Mouse (Mus musculus) macrophage (primary cell): ENCODE data around the gene Gsto2. TPM values are rescaled to one million over a fixed set of nuclear protein-coding genes. Genes with fewer than 3 reads are reported as not detected.
A peak's percentile ranks its signal among the peaks of the same experiment; 100 is the strongest.
"Not testable (repeated sequence)": the region's sequence is repeated elsewhere in the genome, so short reads cannot be mapped to it uniquely, and the experiment has no call there.

Experiments
- H3K27ac ChIP-seq: fragments of 350-480 bp; formaldehyde crosslinking; 2 replicates; pipeline ENCODE4 v1.9.0; 2021
- H3K36me3 ChIP-seq: fragments of 350-480 bp; formaldehyde crosslinking; 2 replicates; pipeline ENCODE4 v1.9.0; 2021; ENCODE audit errors: inconsistent target
- H3K4me3 ChIP-seq: fragments of 350-480 bp; formaldehyde crosslinking; 2 replicates; pipeline ENCODE4 v1.9.0; 2021; ENCODE audit errors: inconsistent target
- H3K79me2 ChIP-seq: fragments of 350-480 bp; formaldehyde crosslinking; 2 replicates; pipeline ENCODE4 v1.9.0; 2021; ENCODE audit errors: inconsistent target
- WGBS: methylation state at CpG from one replicate; pipeline ENCODE4 v1.1.7; 2026; ENCODE audit warnings: inconsistent platforms; ENCODE audit not compliant: missing documents; 5-methylcytosine and 5-hydroxymethylcytosine counted together
- polyA plus RNA-seq: library from polyadenylated mRNA; stranded (reverse); fragments of 250-400 nt; gene quantifications from 3 replicates; pipeline ENCODE4 v1.2.4, GENCODE M21; 2018; ENCODE audit warnings: inconsistent platforms
- total RNA-seq, 78 experiments: library from RNA; depleted of rRNA; stranded (reverse); fragments of 250-400 nt; gene quantifications; 1 replicate in 9 of 78; 2 replicates in 24 of 78; 3 replicates in 43 of 78; 4 replicates in 2 of 78; pipeline ENCODE4 v1.2.4; 2018; ENCODE audit warnings: inconsistent platforms in 56 of 78

Gsto2 gene
- 1 to 10 TPM in 17 of 26 experiments, under 1 TPM in 3, not detected in 6; 0.81 to 3.8 (median 2.5) TPM for total RNA-seq (2018; cell fraction: chromatin; rRNA removed)
- total RNA-seq (2018; cell fraction: cytosol; rRNA removed), result 1 to 10 TPM in 15 of 26 experiments, under 1 TPM in 11; 0.52 to 1.9 (median 1.1) TPM
- 1 to 10 TPM in 18 of 26 experiments, under 1 TPM in 5, not detected in 3; 0.52 to 3.9 (median 1.9) TPM for total RNA-seq (2018; cell fraction: nucleus; rRNA removed)
- polyA plus RNA-seq, result 0.10 to 1.4 TPM (median 1.3 TPM) in 3 replicates

DNA sequence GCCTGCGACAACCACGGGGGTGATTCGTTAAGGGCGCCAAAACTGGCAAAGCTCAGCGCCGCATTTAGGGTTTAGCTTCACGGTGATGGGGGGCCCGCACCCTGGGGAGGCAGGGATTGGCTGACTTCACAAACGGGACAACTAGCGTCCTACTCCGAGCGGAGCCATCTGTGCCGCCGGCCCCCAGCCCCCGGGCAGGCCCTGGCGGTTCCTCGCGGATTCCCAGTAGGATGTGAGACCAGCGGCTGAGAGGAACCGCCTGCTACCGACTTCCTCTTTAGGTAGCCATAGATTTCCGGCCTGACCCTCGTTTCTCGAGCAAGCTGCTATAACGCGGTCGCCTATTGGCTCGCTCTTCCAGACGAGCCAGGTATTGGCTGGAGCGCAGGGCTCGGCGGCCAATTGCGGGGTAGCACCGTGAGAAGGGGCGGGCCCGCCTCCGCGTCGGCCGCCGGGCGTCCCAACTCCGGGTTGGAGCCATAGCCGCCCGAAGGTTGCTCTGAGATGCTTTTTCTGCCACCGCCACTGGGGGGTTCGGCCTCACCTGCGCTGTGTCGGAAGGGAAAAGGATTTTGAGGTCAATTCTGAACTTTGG is at the start of gene Gsto2:
Gene Gsto2 (plus strand): TSS at position 182 of the 595 bp plus-strand sequence.
- WGBS, result 1% methylated on average over 49 of the region's 49 CpGs
- H3K27ac ChIP-seq, result peak within 1 kb of the TSS; percentile 27; the same call in 1 of the 2 replicates
- peak within 1 kb of the TSS; percentile 33 for H3K4me3 ChIP-seq
- no peaks in the 10 kb centered on the region for H3K79me2 ChIP-seq
- peaks cover 10% of the 10 kb centered on the region; the same call in 1 of the 2 replicates for H3K36me3 ChIP-seq

DNA sequence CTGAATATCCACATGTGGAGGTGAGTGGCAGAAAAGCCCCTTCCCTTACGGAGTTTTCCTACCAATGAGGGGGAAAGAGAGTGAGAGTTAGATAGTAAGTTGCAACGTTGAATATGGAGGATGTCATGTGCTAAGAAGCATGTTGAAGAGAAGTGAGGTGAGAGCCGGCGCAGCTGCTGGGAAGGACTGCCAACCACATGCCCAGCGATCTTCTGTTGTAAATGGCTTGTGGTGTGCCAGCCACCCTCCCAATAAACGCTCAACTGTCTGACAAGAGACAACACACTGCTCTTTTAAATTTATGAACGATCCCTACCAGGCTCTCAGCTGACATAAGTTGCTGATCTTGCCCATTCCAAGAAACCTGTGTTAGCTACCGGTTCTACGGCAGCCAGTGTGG is 47.6 kb upstream of the Gsto2 start:
- Histone ChIP-seq H3K36me3 (no peaks in the 10 kb centered on the region), H3K4me3 (no peak overlapping the region), H3K27ac (no peak overlapping the region), H3K79me2 (no peaks in the 10 kb centered on the region)
- WGBS, result 71% methylated on average over 9 of the region's 9 CpGs

DNA sequence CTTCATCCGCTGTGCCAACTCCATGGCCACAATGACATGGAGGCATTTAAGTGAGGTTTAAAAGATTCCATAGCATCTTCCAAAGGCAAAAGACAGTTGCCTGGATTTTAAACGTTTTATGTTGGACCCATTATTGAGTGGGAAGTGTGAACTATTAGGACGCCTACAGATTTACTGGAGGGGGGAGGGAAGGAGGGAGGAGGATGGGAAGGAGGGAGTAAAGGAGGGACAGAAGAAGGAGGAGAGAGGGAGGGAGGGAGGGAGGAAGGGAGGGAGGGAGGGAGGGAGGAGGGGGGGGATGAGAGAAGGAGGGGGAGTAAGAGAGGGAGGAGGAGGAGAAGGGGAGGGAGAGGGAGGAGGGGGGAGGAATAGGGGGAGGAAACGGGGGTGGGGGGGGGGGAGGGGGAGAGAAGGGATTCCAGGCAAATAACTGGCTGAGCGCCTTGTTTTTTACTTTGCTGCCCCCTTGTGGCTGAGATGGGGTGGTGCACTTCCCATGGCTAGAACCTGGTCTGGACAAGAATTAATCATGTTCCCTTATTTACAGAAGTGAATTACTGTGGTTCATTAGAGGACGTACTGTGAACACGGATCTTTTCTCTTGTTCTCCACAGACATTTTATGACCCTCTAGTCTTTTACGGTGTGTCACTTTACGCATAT is 44.4 kb upstream of the Gsto2 start:
- Histone ChIP-seq H3K79me2 (no peaks in the 10 kb centered on the region), H3K4me3 (no peak overlapping the region), H3K27ac (no peak overlapping the region), H3K36me3 (no peaks in the 10 kb centered on the region)
- 15% methylated on average over 8 of the region's 9 CpGs for WGBS

DNA sequence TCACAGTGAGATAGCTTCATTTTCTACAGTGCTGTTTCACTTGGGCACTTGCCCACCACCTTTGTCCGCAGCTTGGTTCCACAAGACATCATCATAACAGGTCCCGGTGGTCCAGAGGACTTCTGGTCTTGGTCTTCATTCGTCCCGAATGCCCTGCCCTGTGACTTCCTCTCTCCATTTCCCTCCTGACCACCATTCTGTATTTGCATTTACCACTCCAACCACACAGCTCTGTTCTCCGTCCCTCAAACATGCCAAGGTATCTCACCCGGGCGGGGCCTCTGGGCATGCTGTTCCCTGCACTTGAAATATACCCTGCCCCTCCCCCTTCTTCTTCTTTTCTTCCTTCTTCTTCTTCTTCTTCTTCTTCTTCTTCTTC is 43.9 kb upstream of the Gsto2 start:
- H3K27ac ChIP-seq, result no peak overlapping the region

DNA sequence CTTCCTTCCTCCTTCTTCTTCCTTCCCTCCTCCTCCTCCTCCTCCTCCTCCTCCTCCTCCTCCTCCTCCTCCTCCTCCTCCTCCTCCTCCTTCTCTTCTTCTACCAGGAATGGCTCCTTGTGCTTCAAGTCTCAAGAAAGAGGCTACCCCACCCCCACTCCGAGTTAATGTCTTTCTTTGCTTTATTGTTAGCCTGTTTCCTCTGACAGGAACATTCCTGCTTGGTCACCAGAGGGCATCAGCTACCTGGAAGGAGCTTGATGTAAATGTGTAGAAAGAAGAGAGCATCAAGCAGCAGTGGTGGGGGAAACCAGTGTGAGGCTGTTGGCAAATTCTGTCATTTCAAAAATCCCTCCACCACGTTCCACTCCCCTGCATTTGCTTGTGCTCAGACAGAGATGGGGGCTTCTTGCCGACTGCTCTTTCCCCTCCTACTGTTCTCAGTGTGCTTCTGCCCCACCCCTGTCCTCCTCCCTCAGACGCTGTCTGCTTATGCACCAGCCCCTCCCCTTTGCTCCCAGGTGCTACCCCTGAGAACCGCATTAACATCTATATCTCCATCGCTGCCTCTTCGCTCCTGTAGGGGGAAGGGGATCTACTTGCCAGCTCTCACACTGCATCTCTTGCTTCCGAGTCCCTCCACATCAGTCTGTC is 43.1 kb upstream of the Gsto2 start:
- Histone ChIP-seq H3K27ac (no peak overlapping the region), H3K4me3 (no peak overlapping the region), H3K79me2 (no peaks in the 10 kb centered on the region), H3K36me3 (no peaks in the 10 kb centered on the region)
- 31% methylated on average over 8 of the region's 8 CpGs for WGBS

More for the DNA sequence above, 43.9 kb upstream of the Gsto2 start:
- Histone ChIP-seq H3K4me3 (no peak overlapping the region), H3K79me2 (no peaks in the 10 kb centered on the region), H3K36me3 (no peaks in the 10 kb centered on the region)
- WGBS, result 12% methylated on average over 7 of the region's 7 CpGs

DNA sequence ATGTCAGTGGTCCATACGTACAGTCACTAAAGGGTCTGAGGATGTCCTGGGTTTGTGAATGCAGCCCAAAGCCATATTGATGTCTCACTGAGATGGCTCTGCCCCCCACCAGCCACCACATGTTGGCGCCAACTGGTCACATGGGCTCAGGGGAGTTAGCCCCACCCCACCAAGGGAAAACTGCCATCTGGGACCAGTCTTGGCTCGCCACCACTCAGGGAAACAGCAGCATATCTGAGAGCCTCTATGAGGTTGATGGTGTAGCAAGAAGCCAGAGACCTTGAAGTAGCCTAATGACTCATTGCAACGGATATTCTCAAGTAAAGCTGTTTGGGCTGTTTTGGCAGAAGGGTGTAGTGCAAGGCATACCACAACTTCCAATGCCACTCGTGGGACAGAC is 41.3 kb upstream of the Gsto2 start:
- H3K4me3 ChIP-seq, result no peak overlapping the region
- H3K36me3 ChIP-seq, result no peaks in the 10 kb centered on the region
- 84% methylated on average over 5 of the region's 5 CpGs for WGBS
- no peak overlapping the region for H3K27ac ChIP-seq
- no peaks in the 10 kb centered on the region for H3K79me2 ChIP-seq

DNA sequence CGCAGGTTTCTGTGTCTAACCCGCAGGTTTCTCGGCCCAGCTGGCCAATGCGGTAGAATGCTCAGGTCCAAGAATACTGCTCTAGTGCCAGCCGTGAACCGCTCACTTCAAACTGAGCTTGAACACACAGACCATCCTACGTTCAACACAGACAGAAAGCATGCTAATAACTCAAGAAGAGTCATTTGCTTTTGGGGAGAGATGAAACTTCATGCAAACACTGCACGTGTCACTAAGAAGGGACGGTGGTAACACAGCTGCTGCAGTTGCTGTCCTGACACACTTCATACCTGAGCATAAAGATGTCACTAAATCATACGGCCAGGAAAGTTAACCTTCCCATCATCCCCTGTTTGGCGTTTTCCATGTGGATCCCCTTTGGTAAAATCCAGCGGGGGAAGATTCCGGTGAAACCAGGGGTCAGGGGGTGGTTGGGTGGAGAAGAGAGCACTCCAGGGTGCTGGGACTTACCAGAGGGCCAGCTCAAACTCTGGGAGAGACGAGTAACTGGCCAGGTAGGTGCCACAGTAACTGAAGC is 35.4 kb upstream of the Gsto2 start:
- no peaks in the 10 kb centered on the region for H3K36me3 ChIP-seq
- no peak overlapping the region for H3K27ac ChIP-seq
- WGBS, result 95% methylated on average over 13 of the region's 14 CpGs
- no peaks in the 10 kb centered on the region for H3K79me2 ChIP-seq
- no peak overlapping the region for H3K4me3 ChIP-seq

DNA sequence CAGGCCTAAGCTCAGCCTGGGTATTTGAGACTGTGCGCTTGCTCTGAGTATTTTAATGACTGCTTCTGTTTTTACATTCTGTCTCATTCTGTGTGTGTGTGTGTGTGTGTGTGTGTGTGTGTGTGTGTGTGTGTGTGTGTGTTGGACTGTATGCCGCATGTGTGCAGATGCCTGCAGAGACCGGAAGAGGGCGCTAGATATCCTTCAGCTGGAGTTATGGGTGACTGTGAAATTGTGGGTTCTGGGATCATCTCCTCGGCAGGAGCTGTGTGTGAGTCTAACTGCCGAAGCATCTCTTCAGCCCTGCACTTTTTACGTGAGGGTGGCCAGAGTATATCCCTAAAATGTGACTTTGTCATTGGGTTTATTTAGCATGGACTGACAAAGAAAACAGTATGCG is 34.2 kb upstream of the Gsto2 start:
- H3K27ac ChIP-seq, result no peak overlapping the region
- no peak overlapping the region for H3K4me3 ChIP-seq
- H3K36me3 ChIP-seq, result no peaks in the 10 kb centered on the region
- 96% methylated on average over 7 of the region's 8 CpGs for WGBS
- H3K79me2 ChIP-seq, result no peaks in the 10 kb centered on the region

DNA sequence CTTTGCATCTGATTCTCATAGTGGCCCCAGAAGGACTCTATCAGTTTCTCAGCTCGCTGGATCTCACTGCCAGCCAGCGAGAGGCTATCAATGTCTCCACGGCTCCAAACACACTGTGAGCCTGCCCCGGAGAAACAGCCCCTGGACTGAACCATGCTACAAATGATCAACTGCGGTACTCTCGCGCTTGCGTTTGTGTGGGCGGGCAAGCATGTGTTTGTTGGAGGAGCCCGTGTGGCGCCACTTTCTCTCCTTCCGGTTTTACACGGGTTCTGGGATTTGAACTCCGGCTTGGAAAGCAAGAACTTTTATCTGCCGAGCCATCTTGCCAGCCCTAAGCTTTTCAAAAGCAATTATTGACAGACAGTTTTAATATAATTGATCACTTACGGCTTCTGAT is 33.0 kb upstream of the Gsto2 start:
- WGBS, result 84% methylated on average over 15 of the region's 16 CpGs
- H3K79me2 ChIP-seq, result no peaks in the 10 kb centered on the region

DNA sequence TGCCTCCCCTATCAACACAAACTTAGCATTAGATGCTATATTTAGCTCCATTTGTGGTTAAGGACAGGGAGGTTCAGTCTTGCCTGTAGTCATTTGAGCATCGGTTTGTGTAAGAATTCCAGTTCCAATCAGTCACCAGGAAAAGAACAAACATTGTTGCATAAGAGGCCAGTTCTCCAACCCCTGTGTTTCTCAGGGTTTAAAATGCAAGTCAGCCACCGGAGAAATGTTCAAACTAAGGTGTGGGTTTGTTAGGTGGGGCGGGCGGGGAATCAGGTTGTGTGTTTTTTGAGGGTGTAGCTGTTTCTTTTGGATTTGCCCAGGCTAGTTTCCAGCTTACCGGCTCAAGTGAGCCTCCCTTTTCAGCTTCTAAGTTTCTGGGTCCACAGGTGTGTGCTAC is 30.7 kb upstream of the Gsto2 start:
- 73% methylated on average over 5 of the region's 5 CpGs for WGBS

More for the DNA sequence above, 33.0 kb upstream of the Gsto2 start:
- Histone ChIP-seq H3K36me3 (no peaks in the 10 kb centered on the region), H3K4me3 (no peak overlapping the region), H3K27ac (no peak overlapping the region)

DNA sequence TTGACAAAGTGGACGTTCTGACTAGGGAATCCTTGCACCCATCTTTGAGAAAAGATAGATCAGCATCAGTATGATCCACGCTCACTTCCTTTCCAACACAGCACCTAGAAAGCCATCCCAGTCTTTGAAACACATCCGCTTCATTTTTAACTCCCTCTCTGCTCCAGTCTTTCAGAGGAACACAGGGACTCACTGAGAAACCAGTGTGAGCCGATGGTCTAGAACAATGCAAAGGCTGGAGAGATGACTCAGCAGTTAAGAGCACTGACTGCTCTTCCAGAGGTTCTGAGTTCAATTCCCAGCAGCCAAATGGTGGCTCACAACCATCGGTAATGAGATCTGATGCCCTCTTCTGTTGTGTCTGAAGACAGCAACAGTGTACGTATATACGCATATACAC is 29.6 kb upstream of the Gsto2 start:
- Histone ChIP-seq H3K27ac (no peak overlapping the region), H3K4me3 (no peak overlapping the region), H3K79me2 (no peaks in the 10 kb centered on the region), H3K36me3 (no peaks in the 10 kb centered on the region)
- WGBS, result 88% methylated on average over 7 of the region's 7 CpGs

More for the DNA sequence above, 30.7 kb upstream of the Gsto2 start:
- H3K36me3 ChIP-seq, result no peaks in the 10 kb centered on the region
- no peak overlapping the region for H3K4me3 ChIP-seq
- H3K79me2 ChIP-seq, result no peaks in the 10 kb centered on the region
- no peak overlapping the region for H3K27ac ChIP-seq

DNA sequence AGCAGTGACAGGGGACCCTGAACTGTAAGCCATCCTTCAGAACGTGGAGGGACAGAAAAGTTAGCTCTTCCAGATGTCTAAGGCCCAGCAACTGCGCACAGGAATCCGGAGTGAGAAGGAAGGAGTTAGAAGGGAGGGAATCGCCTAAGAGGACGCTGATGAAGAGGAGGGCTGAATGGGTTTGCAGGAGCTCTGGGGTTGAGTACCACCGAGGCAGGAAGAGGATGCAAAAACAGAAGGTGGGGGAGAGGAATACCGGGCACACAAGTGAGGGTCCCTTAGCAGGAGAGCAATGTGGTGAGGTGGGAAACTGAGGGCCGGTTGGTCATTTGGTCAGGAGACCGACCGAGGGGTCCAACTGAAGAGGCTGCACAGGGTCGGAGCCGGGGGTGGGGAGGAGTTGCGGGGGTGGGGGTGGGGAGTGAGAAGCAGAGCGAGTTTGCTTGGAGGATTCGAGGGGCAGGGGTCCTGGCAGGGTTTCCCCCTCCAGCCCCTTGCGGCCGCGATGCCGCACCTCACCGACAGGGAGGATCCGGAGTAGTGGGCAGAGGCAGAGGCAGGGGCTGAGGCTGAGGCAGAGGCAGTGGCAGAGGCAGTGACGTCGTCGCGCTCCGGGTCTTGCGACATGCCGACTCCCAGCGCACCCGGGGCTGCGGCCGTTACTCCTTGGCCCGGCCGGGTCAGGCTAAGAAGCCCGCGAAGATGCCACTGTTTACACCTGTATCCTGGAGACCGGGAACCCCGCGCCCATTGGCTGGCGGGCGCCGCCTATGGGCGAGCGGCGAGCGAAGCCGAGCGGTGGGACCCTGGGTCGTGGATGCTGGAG is 28.4 kb upstream of the Gsto2 start:
- Histone ChIP-seq H3K4me3 (no peak overlapping the region), H3K36me3 (no peaks in the 10 kb centered on the region), H3K27ac (no peak overlapping the region), H3K79me2 (no peaks in the 10 kb centered on the region)
- WGBS, result 9% methylated on average over 42 of the region's 49 CpGs

DNA sequence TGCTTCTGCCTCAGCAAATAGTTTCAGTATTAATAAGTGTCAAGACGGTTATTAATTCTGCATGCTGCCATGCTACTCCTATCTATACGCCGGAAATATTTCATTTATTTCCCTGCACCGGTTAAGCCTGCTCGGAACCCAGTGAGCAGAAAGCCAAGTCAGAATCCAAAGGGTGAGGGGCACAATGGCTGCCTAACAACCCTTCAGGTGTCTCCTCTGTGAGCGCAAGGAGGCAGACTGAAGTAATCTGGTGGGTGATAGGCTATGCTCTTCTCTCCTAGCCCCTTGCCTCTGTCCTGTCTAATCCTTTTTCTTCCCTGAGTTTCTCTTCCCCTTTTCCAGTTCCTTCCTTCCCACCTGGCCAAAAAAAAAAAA is 27.8 kb upstream of the Gsto2 start:
- 2% methylated on average over 6 of the region's 6 CpGs for WGBS
- no peaks in the 10 kb centered on the region for H3K36me3 ChIP-seq

DNA sequence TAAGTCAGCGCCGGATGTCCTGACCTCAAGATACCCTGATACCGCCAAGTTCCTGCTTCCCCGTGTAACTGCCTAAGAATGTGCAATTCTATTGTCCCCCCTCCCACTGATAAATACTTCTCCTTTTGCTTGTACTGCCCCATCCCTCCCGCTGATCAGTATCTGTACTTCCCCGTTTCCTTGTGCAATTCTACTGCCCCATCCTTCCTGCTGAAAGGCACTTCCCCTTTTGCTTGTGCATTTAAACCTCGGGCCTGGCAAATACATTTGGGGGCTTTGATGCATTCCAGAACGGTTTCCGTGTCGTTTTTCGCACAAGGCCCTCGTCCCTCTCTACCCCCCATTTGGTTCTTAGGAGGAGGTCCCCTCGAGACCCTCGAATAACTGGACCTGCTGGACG is 24.1 kb upstream of the Gsto2 start:
- not testable (repeated sequence) for H3K27ac ChIP-seq, H3K36me3 ChIP-seq, H3K79me2 ChIP-seq, H3K4me3 ChIP-seq
- 0% methylated on average over 3 of the region's 15 CpGs for WGBS

More for the DNA sequence above, 27.8 kb upstream of the Gsto2 start:
- H3K27ac ChIP-seq, result no peak overlapping the region
- H3K79me2 ChIP-seq, result no peaks in the 10 kb centered on the region
- no peak overlapping the region for H3K4me3 ChIP-seq
